Mouse (Mus musculus): Measurements from ENCODE around the gene Dact1. TPM values are rescaled to one million over a fixed set of nuclear protein-coding genes. Genes with fewer than 3 reads are reported as not detected.

Dact1 gene
- polyA plus RNA-seq, 1 experiment from 2014 or later, result 17.9 TPM

DNA sequence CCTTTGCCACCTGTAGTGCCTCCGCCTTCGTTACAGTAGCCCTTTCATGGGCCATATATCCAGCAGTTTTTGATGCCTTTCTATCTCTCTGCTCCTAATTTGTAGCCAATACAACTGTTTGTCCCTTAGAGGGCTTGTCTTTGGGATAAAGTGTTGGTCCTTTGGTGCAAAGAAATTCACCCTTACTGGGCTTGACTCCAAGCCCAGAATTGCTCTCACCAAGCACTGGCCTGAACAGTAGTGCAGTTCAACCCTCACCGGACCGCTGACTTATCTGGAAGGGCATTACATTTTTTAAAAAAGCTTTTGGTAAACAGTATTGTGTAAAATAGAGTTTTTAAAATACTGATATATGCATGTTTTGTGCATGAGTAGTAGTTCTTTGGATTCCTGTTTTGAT lies 9.9 kb downstream of the Dact1 start:
- H3K9ac ChIP-seq (replicated peaks; ENCODE audit: low read depth, low read length), result no peak overlapping the region
- no peak for ATAC-seq (ENCODE audit: insufficient number of reproducible peaks, insufficient read depth, low FRiP score, low read depth)
- no peak overlapping the region for H3K4me3 ChIP-seq (ENCODE audit: low read depth, low read length)
- WGBS, result 91% methylated on average over 4 of the region's 4 CpGs
- peaks cover 45% of the 10 kb centered on the region for H3K36me3 ChIP-seq (ENCODE audit: control insufficient read depth, insufficient read depth, low read length)
- no peak overlapping the region for H3K4me2 ChIP-seq (replicated peaks; ENCODE audit: low read depth, low read length)
- peaks cover 12% of the 10 kb centered on the region; the same call in 1 of the 2 replicates for H3K9me3 ChIP-seq (ENCODE audit: control insufficient read depth, low read depth, low read length)
- H3K27me3 ChIP-seq (ENCODE audit: control insufficient read depth, insufficient read depth, low read length), result no peaks in the 10 kb centered on the region
- no peaks in the 10 kb centered on the region for H3K4me1 ChIP-seq (ENCODE audit: control insufficient read depth, insufficient read depth, low read length)
- no peak overlapping the region for H3K27ac ChIP-seq (ENCODE audit: low read length)

DNA sequence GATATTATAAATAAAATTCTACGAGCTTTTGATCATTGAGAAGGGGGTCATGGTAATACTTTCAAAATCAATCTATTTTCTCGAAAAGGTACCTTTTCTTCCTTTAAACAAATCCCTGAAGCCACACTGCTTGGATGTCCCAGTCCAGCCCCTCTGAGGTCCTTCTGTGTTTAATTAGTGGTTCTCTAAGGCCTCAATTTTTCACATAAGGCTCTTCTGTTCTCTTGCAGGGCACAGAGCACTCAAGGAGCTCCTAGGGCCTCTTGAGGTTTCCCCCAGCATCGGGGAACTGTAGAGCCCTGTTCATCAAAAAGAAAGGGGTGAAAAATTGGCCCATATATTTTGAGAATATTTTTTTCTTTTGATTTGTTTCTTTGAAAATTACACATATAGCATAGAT lies 23.0 kb downstream of the Dact1 start:
- H3K27me3 ChIP-seq (ENCODE audit: control insufficient read depth, insufficient read depth, low read length), result no peaks in the 10 kb centered on the region
- H3K4me1 ChIP-seq (ENCODE audit: control insufficient read depth, insufficient read depth, low read length), result 0 out of 2 replicates have a peak, but pooled peaks cover 14% of the 10 kb centered on the region
- 53% methylated on average over 3 of the region's 3 CpGs for WGBS
- H3K4me3 ChIP-seq (ENCODE audit: low read depth, low read length), result no peak overlapping the region
- H3K9ac ChIP-seq (replicated peaks; ENCODE audit: low read depth, low read length), result no peak overlapping the region
- no peak overlapping the region for H3K4me2 ChIP-seq (replicated peaks; ENCODE audit: low read depth, low read length)
- no peak overlapping the region for H3K27ac ChIP-seq (ENCODE audit: low read length)
- no peak for ATAC-seq (ENCODE audit: insufficient number of reproducible peaks, insufficient read depth, low FRiP score, low read depth)
- H3K36me3 ChIP-seq (ENCODE audit: control insufficient read depth, insufficient read depth, low read length), result no peaks in the 10 kb centered on the region
- no peaks in the 10 kb centered on the region for H3K9me3 ChIP-seq (ENCODE audit: control insufficient read depth, low read depth, low read length)

DNA sequence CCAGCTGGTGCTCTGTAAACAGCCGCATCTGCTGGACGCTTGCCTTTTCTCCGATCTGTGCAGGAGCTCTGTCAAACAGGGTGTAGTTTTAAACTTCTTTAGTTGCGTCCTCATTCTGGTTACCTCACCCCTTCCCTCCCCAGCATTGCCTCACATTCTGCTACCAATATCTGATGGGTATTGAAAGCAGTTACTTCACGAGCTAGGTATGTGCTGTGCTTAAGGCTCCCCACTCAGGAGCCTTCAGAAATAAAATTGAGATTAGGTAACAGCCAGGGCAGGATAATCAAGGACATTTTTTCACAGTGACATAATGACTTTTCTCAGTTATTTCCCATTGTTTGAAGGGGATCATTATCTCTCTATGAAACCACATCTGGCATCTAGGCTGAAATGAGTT lies 23.9 kb downstream of the Dact1 start:
- no peak overlapping the region for H3K4me2 ChIP-seq (replicated peaks; ENCODE audit: low read depth, low read length)
- 14% methylated on average over 5 of the region's 5 CpGs for WGBS
- no peak for ATAC-seq (ENCODE audit: insufficient number of reproducible peaks, insufficient read depth, low FRiP score, low read depth)

GRCm38 (mm10) chr12:71337025-71337582 lies 27.4 kb downstream of the Dact1 start:
- Histone ChIP-seq H3K4me3 (ENCODE audit: low read depth, low read length) (no peak overlapping the region), H3K27ac (ENCODE audit: low read length) (no peak overlapping the region), H3K4me1 (ENCODE audit: control insufficient read depth, insufficient read depth, low read length) (0 out of 2 replicates have a peak, but pooled peaks cover 14% of the 10 kb centered on the region), H3K9ac (replicated peaks; ENCODE audit: low read depth, low read length) (no peak overlapping the region), H3K9me3 (ENCODE audit: control insufficient read depth, low read depth, low read length) (no peaks in the 10 kb centered on the region), H3K36me3 (ENCODE audit: control insufficient read depth, insufficient read depth, low read length) (no peaks in the 10 kb centered on the region), H3K4me2 (replicated peaks; ENCODE audit: low read depth, low read length) (no peak overlapping the region), H3K27me3 (ENCODE audit: control insufficient read depth, insufficient read depth, low read length) (no peaks in the 10 kb centered on the region)
- WGBS, result 57% methylated on average over 11 of the region's 11 CpGs
- no peak for ATAC-seq (ENCODE audit: insufficient number of reproducible peaks, insufficient read depth, low FRiP score, low read depth)

More for the DNA sequence above, 23.9 kb downstream of the Dact1 start:
- Histone ChIP-seq H3K9ac (replicated peaks; ENCODE audit: low read depth, low read length) (no peak overlapping the region), H3K27me3 (ENCODE audit: control insufficient read depth, insufficient read depth, low read length) (no peaks in the 10 kb centered on the region), H3K36me3 (ENCODE audit: control insufficient read depth, insufficient read depth, low read length) (no peaks in the 10 kb centered on the region), H3K4me1 (ENCODE audit: control insufficient read depth, insufficient read depth, low read length) (0 out of 2 replicates have a peak, but pooled peaks cover 14% of the 10 kb centered on the region), H3K9me3 (ENCODE audit: control insufficient read depth, low read depth, low read length) (no peaks in the 10 kb centered on the region), H3K27ac (ENCODE audit: low read length) (no peak overlapping the region), H3K4me3 (ENCODE audit: low read depth, low read length) (no peak overlapping the region)

DNA sequence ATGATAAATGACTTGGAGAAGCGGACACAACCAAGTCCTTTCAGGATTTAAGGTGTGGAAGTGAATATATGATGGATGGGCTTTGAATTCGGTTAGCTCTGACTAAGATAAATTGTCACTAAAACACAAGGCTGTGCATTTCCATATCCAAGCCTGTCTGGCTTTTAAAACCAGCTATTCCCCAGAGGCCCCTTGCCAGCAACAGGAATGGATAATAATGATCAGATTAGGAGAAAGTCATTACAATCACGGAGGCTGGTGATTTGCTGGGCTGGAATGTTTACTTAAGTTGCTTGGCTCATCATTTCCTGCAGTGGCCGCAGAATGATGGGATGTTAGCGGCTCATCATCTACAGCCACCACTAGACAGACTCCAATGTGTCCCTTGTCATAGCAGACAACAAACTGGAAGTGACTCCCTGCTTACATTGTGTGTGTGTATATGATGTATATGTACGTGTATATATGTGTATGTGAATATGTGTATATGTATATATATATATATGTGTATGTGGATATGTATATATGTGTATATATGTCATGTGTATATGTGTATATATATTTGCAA lies 28.3 kb downstream of the Dact1 start:
- H3K27ac ChIP-seq (ENCODE audit: low read length), result no peak overlapping the region
- H3K36me3 ChIP-seq (ENCODE audit: control insufficient read depth, insufficient read depth, low read length), result no peaks in the 10 kb centered on the region
- 0 out of 2 replicates have a peak, but pooled peaks cover 11% of the 10 kb centered on the region for H3K4me1 ChIP-seq (ENCODE audit: control insufficient read depth, insufficient read depth, low read length)
- no peaks in the 10 kb centered on the region for H3K9me3 ChIP-seq (ENCODE audit: control insufficient read depth, low read depth, low read length)
- no peak overlapping the region for H3K9ac ChIP-seq (replicated peaks; ENCODE audit: low read depth, low read length)
- 30% methylated on average over 6 of the region's 6 CpGs for WGBS
- no peak overlapping the region for H3K4me2 ChIP-seq (replicated peaks; ENCODE audit: low read depth, low read length)
- H3K4me3 ChIP-seq (ENCODE audit: low read depth, low read length), result no peak overlapping the region
- ATAC-seq (ENCODE audit: insufficient number of reproducible peaks, insufficient read depth, low FRiP score, low read depth), result no peak
- no peaks in the 10 kb centered on the region for H3K27me3 ChIP-seq (ENCODE audit: control insufficient read depth, insufficient read depth, low read length)

DNA sequence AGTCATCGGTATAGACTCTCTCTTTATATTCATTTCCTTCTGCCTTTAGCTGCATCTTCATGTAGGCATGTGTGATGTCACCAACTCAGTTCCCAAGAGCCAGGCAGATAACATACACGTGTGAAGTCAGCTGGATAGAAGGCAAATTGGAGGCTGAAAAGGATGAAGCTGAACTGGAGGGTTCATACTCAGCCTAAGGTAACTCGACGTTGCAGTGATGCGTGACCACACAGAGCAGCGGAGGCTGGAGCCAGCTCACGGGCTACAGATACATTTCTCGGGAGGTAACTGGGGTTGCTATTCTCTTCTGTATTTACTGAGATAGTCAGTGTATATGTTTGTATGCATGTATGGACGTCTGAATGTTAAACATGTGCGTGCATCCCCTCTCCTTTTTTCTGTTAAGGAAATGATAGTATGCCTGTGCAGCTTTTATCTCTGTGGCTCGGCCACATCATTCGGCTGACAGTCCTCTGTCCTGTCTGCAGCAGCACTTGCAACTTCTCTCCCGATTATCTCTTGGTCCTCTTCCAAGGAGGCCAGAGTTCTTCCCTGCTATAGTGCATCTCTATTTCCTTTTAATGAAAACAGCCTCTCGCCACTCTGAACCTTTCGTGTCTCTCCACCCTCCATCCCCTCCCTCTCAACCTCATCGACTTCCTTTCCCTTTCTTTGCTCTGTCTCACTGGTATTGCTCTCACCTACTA lies 29.6 kb downstream of the Dact1 start:
- Histone ChIP-seq H3K27me3 (ENCODE audit: control insufficient read depth, insufficient read depth, low read length) (no peaks in the 10 kb centered on the region), H3K27ac (ENCODE audit: low read length) (no peak overlapping the region), H3K4me1 (ENCODE audit: control insufficient read depth, insufficient read depth, low read length) (0 out of 2 replicates have a peak, but pooled peaks cover 4% of the 10 kb centered on the region), H3K9ac (replicated peaks; ENCODE audit: low read depth, low read length) (no peak overlapping the region), H3K9me3 (ENCODE audit: control insufficient read depth, low read depth, low read length) (no peaks in the 10 kb centered on the region), H3K4me2 (replicated peaks; ENCODE audit: low read depth, low read length) (no peak overlapping the region), H3K4me3 (ENCODE audit: low read depth, low read length) (no peak overlapping the region), H3K36me3 (ENCODE audit: control insufficient read depth, insufficient read depth, low read length) (no peaks in the 10 kb centered on the region)
- 62% methylated on average over 16 of the region's 16 CpGs for WGBS
- ATAC-seq (ENCODE audit: insufficient number of reproducible peaks, insufficient read depth, low FRiP score, low read depth), result no peak

- H3K27ac ChIP-seq (ENCODE audit: low read length), result no peak overlapping the region
- peaks cover 10% of the 10 kb centered on the region for H3K4me1 ChIP-seq (ENCODE audit: control insufficient read depth, insufficient read depth, low read length)
- no peaks in the 10 kb centered on the region for H3K27me3 ChIP-seq (ENCODE audit: control insufficient read depth, insufficient read depth, low read length)
- WGBS, result 40% methylated on average over 13 of the region's 13 CpGs
- no peak overlapping the region for H3K9ac ChIP-seq (replicated peaks; ENCODE audit: low read depth, low read length)
- ATAC-seq (ENCODE audit: insufficient number of reproducible peaks, insufficient read depth, low FRiP score, low read depth), result no peak
- no peaks in the 10 kb centered on the region for H3K9me3 ChIP-seq (ENCODE audit: control insufficient read depth, low read depth, low read length)
- no peaks in the 10 kb centered on the region for H3K36me3 ChIP-seq (ENCODE audit: control insufficient read depth, insufficient read depth, low read length)
- H3K4me2 ChIP-seq (replicated peaks; ENCODE audit: low read depth, low read length), result no peak overlapping the region
- H3K4me3 ChIP-seq (ENCODE audit: low read depth, low read length), result no peak overlapping the region
These were observed 32.7 kb downstream of the Dact1 start for GRCm38 (mm10) chr12:71342397-71342796.

DNA sequence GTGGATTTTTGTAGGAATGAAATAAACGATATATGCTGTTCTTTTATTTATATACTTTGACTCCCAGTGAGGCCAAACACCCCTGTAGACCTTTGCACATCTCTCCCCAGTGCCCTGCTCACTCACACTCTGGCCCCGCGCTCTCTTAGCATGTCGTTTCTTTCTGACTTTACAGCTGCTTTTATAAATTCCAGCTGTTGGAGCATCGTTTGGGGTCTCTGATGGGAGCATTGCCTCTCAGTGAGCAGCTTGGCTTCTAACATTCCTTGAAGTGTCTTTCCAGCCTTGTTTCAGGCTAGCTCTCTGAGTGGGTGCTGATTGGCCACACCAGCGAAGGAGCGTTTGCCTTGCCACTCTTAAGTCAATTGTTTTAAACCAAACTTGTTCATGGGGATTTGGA lies 35.8 kb downstream of the Dact1 start:
- Histone ChIP-seq H3K36me3 (ENCODE audit: control insufficient read depth, insufficient read depth, low read length) (no peaks in the 10 kb centered on the region), H3K9ac (replicated peaks; ENCODE audit: low read depth, low read length) (no peak overlapping the region), H3K4me2 (replicated peaks; ENCODE audit: low read depth, low read length) (no peak overlapping the region), H3K4me3 (ENCODE audit: low read depth, low read length) (no peak overlapping the region), H3K27me3 (ENCODE audit: control insufficient read depth, insufficient read depth, low read length) (no peaks in the 10 kb centered on the region), H3K4me1 (ENCODE audit: control insufficient read depth, insufficient read depth, low read length) (peaks cover 7% of the 10 kb centered on the region), H3K27ac (ENCODE audit: low read length) (peak overlapping the region; percentile 81), H3K9me3 (ENCODE audit: control insufficient read depth, low read depth, low read length) (no peaks in the 10 kb centered on the region)
- ATAC-seq (ENCODE audit: insufficient number of reproducible peaks, insufficient read depth, low FRiP score, low read depth), result no peak
- 40% methylated on average over 7 of the region's 7 CpGs for WGBS

Measured in stomach, embryonic 14.5 days (tissue).